Mouse (Mus musculus): ENCODE results near the gene 9330182L06Rik.

Gene 9330182L06Rik

GRCm38 (mm10) chr5:9265586-9266279, at the start of gene 9330182L06Rik:
9330182L06Rik (plus strand) TSS chr5:9266118.
- peak; percentile 11 for DNase-seq

- DNase-seq = no peak
Observed at GRCm38 (mm10) chr5:9227456-9228008, 38.4 kb upstream of the 9330182L06Rik start.

GRCm38 (mm10) chr5:9264361-9264760, 1.6 kb upstream of the 9330182L06Rik start:
- DNase-seq = no peak

- DNase-seq = peak; percentile 5
Observed at GRCm38 (mm10) chr5:9266280-9266923, 484 bp downstream of the 9330182L06Rik start.

GRCm38 (mm10) chr5:9269666-9270065, 3.7 kb downstream of the 9330182L06Rik start:
- DNase-seq = no peak

- no peak for DNase-seq
Observed at GRCm38 (mm10) chr5:9272976-9273375, 7.1 kb downstream of the 9330182L06Rik start.

GRCm38 (mm10) chr5:9295777-9296549, 30.0 kb downstream of the 9330182L06Rik start:
- no peak for DNase-seq

GRCm38 (mm10) chr5:9296550-9296928, 30.6 kb downstream of the 9330182L06Rik start:
- DNase-seq = no peak

GRCm38 (mm10) chr5:9326863-9327262, 60.9 kb downstream of the 9330182L06Rik start:
- DNase-seq = no peak

- no peak for DNase-seq
Observed at GRCm38 (mm10) chr5:9327528-9327927, 61.6 kb downstream of the 9330182L06Rik start.

- DNase-seq = no peak
Observed at GRCm38 (mm10) chr5:9338756-9339510, 73.0 kb downstream of the 9330182L06Rik start.

GRCm38 (mm10) chr5:9339511-9340173, 73.7 kb downstream of the 9330182L06Rik start:
- DNase-seq = no peak

- no peak for DNase-seq
Observed at GRCm38 (mm10) chr5:9344581-9344980, 78.7 kb downstream of the 9330182L06Rik start.

GRCm38 (mm10) chr5:9345038-9345617, 79.2 kb downstream of the 9330182L06Rik start:
- no peak for DNase-seq

GRCm38 (mm10) chr5:9345625-9346024, 79.7 kb downstream of the 9330182L06Rik start:
- no peak for DNase-seq

- no peak for DNase-seq
Observed at GRCm38 (mm10) chr5:9346510-9346909, 80.6 kb downstream of the 9330182L06Rik start.

- DNase-seq = no peak
Observed at GRCm38 (mm10) chr5:9352163-9352562, 86.2 kb downstream of the 9330182L06Rik start.

GRCm38 (mm10) chr5:9352646-9353045, 86.7 kb downstream of the 9330182L06Rik start:
- DNase-seq = no peak

- no peak for DNase-seq
Observed at GRCm38 (mm10) chr5:9354257-9354656, 88.3 kb downstream of the 9330182L06Rik start.

GRCm38 (mm10) chr5:9358076-9358475, 92.2 kb downstream of the 9330182L06Rik start:
- DNase-seq = no peak

GRCm38 (mm10) chr5:9361982-9362661, 96.2 kb downstream of the 9330182L06Rik start:
- no peak for DNase-seq

Measured in kidney, adult 11 months (tissue).